In the genomic region with DNA sequence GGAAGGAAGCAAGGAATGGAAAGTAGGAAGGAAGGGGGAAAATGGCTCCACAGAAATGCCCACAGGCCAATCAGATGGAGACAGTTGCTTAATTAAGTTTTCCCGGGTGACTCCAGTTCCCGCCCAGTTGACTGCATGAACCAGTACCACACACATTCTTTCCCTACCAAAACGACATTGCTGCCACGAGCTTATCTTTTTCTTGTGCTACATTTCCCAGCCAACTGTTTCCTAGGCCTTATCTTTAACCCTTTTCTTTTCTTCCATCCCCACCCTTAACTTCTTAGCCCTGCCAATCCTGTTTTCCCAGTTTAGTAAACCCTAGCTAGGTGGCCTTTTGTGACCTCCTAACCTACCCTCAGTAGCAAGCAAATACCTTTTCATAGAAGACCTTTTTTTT, we compare ENCODE assay signal across 13 mouse cellular contexts. TPM values are rescaled to one million over a fixed set of nuclear protein-coding genes. Genes with fewer than 3 reads are reported as not detected.
DNase-seq lines count a peak whose midpoint lies in the region; ATAC-seq and TF ChIP-seq lines count a peak whose summit lies in the region.
"Had no signal": no experiment of that assay in that cellular context is flagged by ENCODE, and none has a peak within 500 bp of the region (broad histone marks: within the 10 kb centered on the region; RNA-seq: fewer than 3 reads in every experiment).

No protein-coding gene starts in this region.

- WGBS in heart, embryonic 10.5 days: 14% methylated on average over 4 of the region's 4 CpGs
- 32% methylated on average over 4 of the region's 4 CpGs for WGBS in lung, embryonic 15.5 days
- 5% methylated on average over 4 of the region's 4 CpGs for WGBS in liver, embryonic 14.5 days (ENCODE audit: insufficient replicate concordance)

- no peak for DNase-seq in heart, embryonic 10.5 days (ENCODE audit: low spot score)
- DNase-seq in heart, adult 18-20 months: no peak
- DNase-seq in lung, postnatal 36 days: no peak
- DNase-seq in liver, embryonic 14.5 days (ENCODE audit: low read depth in 3 of 3, low spot score in 3 of 3): peak in 1 of 3 experiments; percentile 58
- no peak for DNase-seq in cerebellum, adult 9-10 months
- no peak for DNase-seq in B cell, adult 2 months
- no peak for DNase-seq in adrenal gland, postnatal 14 days
- DNase-seq: cerebellum, adult 9-11 months; kidney, adult 18-20 months had no signal

- no peak for TF ChIP-seq CTCF in liver, embryonic 14.5 days (IDR thresholded peaks at IDR 0.05; ENCODE audit: low read depth)

- peak overlapping the region; percentile 72; the same call in 1 of the 2 replicates for H3K27ac ChIP-seq in heart, embryonic 10.5 days
- peak overlapping the region; percentile 45 for H3K27ac ChIP-seq in lung, embryonic 15.5 days
- H3K27ac ChIP-seq in liver, embryonic 14.5 days: peak overlapping the region; percentile 57
- H3K27ac ChIP-seq: embryonic facial prominence, embryonic 12.5 days; forebrain, embryonic 12.5 days; midbrain, embryonic 13.5 days had no signal

- no peaks in the 10 kb centered on the region for H3K9me3 ChIP-seq in heart, embryonic 10.5 days
- H3K9me3 ChIP-seq in lung, embryonic 15.5 days: no peaks in the 10 kb centered on the region
- no peaks in the 10 kb centered on the region for H3K9me3 ChIP-seq in liver, embryonic 14.5 days (ENCODE audit: control insufficient read depth, low read length)
- H3K9me3 ChIP-seq: embryonic facial prominence, embryonic 12.5 days; forebrain, embryonic 12.5 days; midbrain, embryonic 13.5 days had no signal

- peaks cover 22% of the 10 kb centered on the region for H3K4me1 ChIP-seq in heart, embryonic 10.5 days
- peaks cover 22% of the 10 kb centered on the region for H3K4me1 ChIP-seq in lung, embryonic 15.5 days
- H3K4me1 ChIP-seq in liver, embryonic 14.5 days (replicated peaks; ENCODE audit: control insufficient read depth in 2 of 2, insufficient read depth in 2 of 2, low read length in 1 of 2): peaks cover 31 to 33% of the 10 kb centered on the region in 2 experiments
- H3K4me1 ChIP-seq: embryonic facial prominence, embryonic 12.5 days; forebrain, embryonic 12.5 days; midbrain, embryonic 13.5 days had no signal

- H3K27me3 ChIP-seq in heart, embryonic 10.5 days (ENCODE audit: insufficient read depth, poor library complexity, severe bottlenecking): no peaks in the 10 kb centered on the region
- H3K27me3 ChIP-seq in lung, embryonic 15.5 days: no peaks in the 10 kb centered on the region
- no peaks in the 10 kb centered on the region for H3K27me3 ChIP-seq in liver, embryonic 14.5 days (ENCODE audit: control insufficient read depth, insufficient read depth, low read length)
- H3K27me3 ChIP-seq: embryonic facial prominence, embryonic 12.5 days; forebrain, embryonic 12.5 days; midbrain, embryonic 13.5 days had no signal

- ATAC-seq in lung, embryonic 15.5 days (ENCODE audit: borderline replicate concordance, extremely low read depth, low FRiP score, low TSS enrichment): no peak
- ATAC-seq in liver, embryonic 14.5 days (ENCODE audit: insufficient read depth): peak; percentile 37; the same call in 1 of the 2 replicates
- ATAC-seq: midbrain, embryonic 13.5 days had no signal

- H3K4me2 ChIP-seq in lung, embryonic 15.5 days: 0 out of 2 replicates have a peak overlapping the region, but pooled peaks have one; percentile 36
- H3K4me2 ChIP-seq in liver, embryonic 14.5 days (ENCODE audit: low read depth): peak overlapping the region; percentile 69
- H3K4me2 ChIP-seq: embryonic facial prominence, embryonic 12.5 days; forebrain, embryonic 12.5 days; midbrain, embryonic 13.5 days had no signal

- no peaks in the 10 kb centered on the region for H3K36me3 ChIP-seq in heart, embryonic 10.5 days
- H3K36me3 ChIP-seq in lung, embryonic 15.5 days: no peaks in the 10 kb centered on the region
- no peaks in the 10 kb centered on the region for H3K36me3 ChIP-seq in liver, embryonic 14.5 days (replicated peaks; ENCODE audit: control insufficient read depth, insufficient read depth, low read depth)
- H3K36me3 ChIP-seq: embryonic facial prominence, embryonic 12.5 days; forebrain, embryonic 12.5 days; midbrain, embryonic 13.5 days had no signal

- peak; percentile 41; the same call in 1 of the 2 replicates for TF ChIP-seq EP300 in liver, embryonic 14.5 days (IDR thresholded peaks at IDR 0.05; ENCODE audit: low read depth)

- H3K9ac ChIP-seq in lung, embryonic 15.5 days: no peak overlapping the region
- peak overlapping the region; percentile 31; the same call in 1 of the 2 replicates for H3K9ac ChIP-seq in liver, embryonic 14.5 days (replicated peaks)
- H3K9ac ChIP-seq: embryonic facial prominence, embryonic 12.5 days; forebrain, embryonic 12.5 days; midbrain, embryonic 13.5 days had no signal

- H3K4me3 ChIP-seq in heart, embryonic 10.5 days: no peak overlapping the region
- H3K4me3 ChIP-seq in lung, embryonic 15.5 days: no peak overlapping the region
- H3K4me3 ChIP-seq in liver, embryonic 14.5 days (ENCODE audit: insufficient read depth in 1 of 2, low read depth in 2 of 2, low read length in 2 of 2): no peak overlapping the region
- H3K4me3 ChIP-seq: embryonic facial prominence, embryonic 12.5 days; forebrain, embryonic 12.5 days; midbrain, embryonic 13.5 days had no signal

RNA-seq across cellular contexts. Expression of a gene that starts 7.9 kb away (rescaled TPM):
- 14.6 and 18.0 TPM in 2 replicates for polyA plus RNA-seq in heart, embryonic 10.5 days (2016; fragmentation: Nextera tagmentation; extraction: Ambion mirVana)
- total RNA-seq in heart, adult 18-20 months (2021): 10 to 100 TPM; 16.3 to 20.1 TPM
- 28.1 and 29.6 TPM in 2 replicates for polyA plus RNA-seq in lung, embryonic 15.5 days (2015; fragmentation: Nextera tagmentation; extraction: Ambion mirVana)
- polyA plus RNA-seq in liver, embryonic 14.5 days (2012; rRNA removed): 4.9 and 8.6 TPM in 2 replicates
- 8.3 and 10.2 TPM in 2 replicates for polyA plus RNA-seq in liver, embryonic 14.5 days (2014; fragmentation: Nextera tagmentation; extraction: Ambion mirVana)
- 62.9 and 71.5 TPM in 2 replicates for total RNA-seq in adrenal gland, postnatal 14 days (2021)
